In genomic region chr14:71963389-71964169, GRCm38 (mm10) we compare ENCODE assay signal across 18 mouse cellular contexts.
DNase-seq lines count a peak whose midpoint lies in the region; ATAC-seq lines count a peak whose summit lies in the region.
"Had no signal": no experiment of that assay in that cellular context is flagged by ENCODE, and none has a peak within 500 bp of the region (broad histone marks: within the 10 kb centered on the region; RNA-seq: fewer than 3 reads in every experiment).

No protein-coding gene starts in this region.

- H3K9me3 ChIP-seq in forebrain, embryonic 11.5 days (ENCODE audit: control insufficient read depth, low read length), result no peaks in the 10 kb centered on the region
- H3K9me3 ChIP-seq in hindbrain, embryonic 12.5 days (replicated peaks), result no peaks in the 10 kb centered on the region
- H3K9me3 ChIP-seq in midbrain, embryonic 14.5 days (ENCODE audit: control insufficient read depth, low read length), result no peaks in the 10 kb centered on the region
- H3K9me3 ChIP-seq: heart, embryonic 10.5 days had no signal

- H3K27ac ChIP-seq in forebrain, embryonic 11.5 days (ENCODE audit: low read depth, low read length), result no peak overlapping the region
- no peak overlapping the region for H3K27ac ChIP-seq in hindbrain, embryonic 12.5 days
- H3K27ac ChIP-seq in midbrain, embryonic 14.5 days (replicated peaks; ENCODE audit: low read depth, low read length), result peak overlapping the region; percentile 45; the same call in 1 of the 2 replicates
- H3K27ac ChIP-seq: heart, embryonic 10.5 days had no signal

- H3K4me1 ChIP-seq in forebrain, embryonic 11.5 days (replicated peaks; ENCODE audit: control insufficient read depth, insufficient read depth, low read length), result no peaks in the 10 kb centered on the region
- peaks cover 10% of the 10 kb centered on the region; the same call in 1 of the 2 replicates for H3K4me1 ChIP-seq in hindbrain, embryonic 12.5 days
- peaks cover 14% of the 10 kb centered on the region for H3K4me1 ChIP-seq in midbrain, embryonic 14.5 days (ENCODE audit: control insufficient read depth, insufficient read depth, low read length)
- H3K4me1 ChIP-seq: heart, embryonic 10.5 days had no signal

- 3% methylated on average over 4 of the region's 4 CpGs for WGBS in forebrain, embryonic 11.5 days
- WGBS in hindbrain, embryonic 12.5 days, result under 1% methylated on average over 4 of the region's 4 CpGs
- 1% methylated on average over 4 of the region's 4 CpGs for WGBS in midbrain, embryonic 14.5 days

- no peak overlapping the region for H3K9ac ChIP-seq in forebrain, embryonic 11.5 days (ENCODE audit: low read length)
- no peak overlapping the region for H3K9ac ChIP-seq in hindbrain, embryonic 12.5 days
- no peak overlapping the region for H3K9ac ChIP-seq in midbrain, embryonic 14.5 days (replicated peaks; ENCODE audit: low read length)

- no peak overlapping the region for H3K4me3 ChIP-seq in forebrain, embryonic 11.5 days (ENCODE audit: low read depth, low read length)
- no peak overlapping the region for H3K4me3 ChIP-seq in hindbrain, embryonic 12.5 days
- no peak overlapping the region for H3K4me3 ChIP-seq in midbrain, embryonic 14.5 days (replicated peaks; ENCODE audit: low read depth, low read length)
- H3K4me3 ChIP-seq: heart, embryonic 10.5 days; myocyte had no signal

- peak; percentile 18 for DNase-seq in R1 (ENCODE audit: low read depth, low spot score)
- DNase-seq in forebrain, embryonic 11.5 days (ENCODE audit: low spot score), result peak; percentile 64
- DNase-seq in midbrain, embryonic 14.5 days, result peak; percentile 76
- DNase-seq in right cerebral cortex, postnatal 10 days (ENCODE audit: low spot score in 2 of 2), result no peak
- no peak for DNase-seq in left cerebral cortex, postnatal 10 days (ENCODE audit: extremely low spot score in 1 of 2, low spot score in 2 of 2)
- no peak for DNase-seq in adrenal gland, postnatal 36 days
- no peak for DNase-seq in spleen, postnatal 4 days (ENCODE audit: low spot score in 2 of 2)
- DNase-seq: cerebellum, adult 18-20 months; gastrocnemius, postnatal 10 days; heart, postnatal 4 days; kidney, adult 18-20 months; kidney, postnatal 36 days; lung, adult 2 months; spleen, adult 18-20 months had no signal

- no peak overlapping the region for H3K4me2 ChIP-seq in forebrain, embryonic 11.5 days (ENCODE audit: low read depth, low read length, severe bottlenecking)
- no peak overlapping the region for H3K4me2 ChIP-seq in hindbrain, embryonic 12.5 days (replicated peaks)
- H3K4me2 ChIP-seq in midbrain, embryonic 14.5 days (ENCODE audit: low read length), result no peak overlapping the region

- intact Hi-C loops in left cerebral cortex, postnatal 10 days (cut with DNase I), result no loop called here

- peaks cover 4% of the 10 kb centered on the region; the same call in 1 of the 2 replicates for H3K27me3 ChIP-seq in forebrain, embryonic 11.5 days (ENCODE audit: control insufficient read depth, insufficient read depth, low read length)
- no peaks in the 10 kb centered on the region for H3K27me3 ChIP-seq in hindbrain, embryonic 12.5 days
- no peaks in the 10 kb centered on the region for H3K27me3 ChIP-seq in midbrain, embryonic 14.5 days (ENCODE audit: control insufficient read depth, insufficient read depth, low read length)

- no peaks in the 10 kb centered on the region for H3K36me3 ChIP-seq in forebrain, embryonic 11.5 days (ENCODE audit: control insufficient read depth, insufficient read depth, low read length)
- no peaks in the 10 kb centered on the region for H3K36me3 ChIP-seq in hindbrain, embryonic 12.5 days
- H3K36me3 ChIP-seq in midbrain, embryonic 14.5 days (ENCODE audit: control insufficient read depth, insufficient read depth, low read length), result no peaks in the 10 kb centered on the region
- H3K36me3 ChIP-seq: G1E; heart, embryonic 10.5 days had no signal

- peak; percentile 93 for ATAC-seq in forebrain, embryonic 11.5 days (replicated peaks; ENCODE audit: low FRiP score)
- ATAC-seq in hindbrain, embryonic 12.5 days (ENCODE audit: low FRiP score), result peak; percentile 93
- peak; percentile 82 for ATAC-seq in midbrain, embryonic 14.5 days (ENCODE audit: low FRiP score, low TSS enrichment)

Comparison
In these comparisons a context has a peak if more than half of its experiments do, and no peak if none do; other contexts are left out.
1. DNase-seq: peak in R1 (single experiment), forebrain, embryonic 11.5 days (single experiment) and midbrain, embryonic 14.5 days (single experiment); none in right cerebral cortex, postnatal 10 days (0 of 2), left cerebral cortex, postnatal 10 days (0 of 2), adrenal gland, postnatal 36 days (0 of 2) and spleen, postnatal 4 days (0 of 2).
2. Peak in every context shown above with its lines, with median percentiles within 50 percentile points of each other: ATAC-seq.